Mouse (Mus musculus) A20 (cell line): Measurements from ENCODE around the gene Preb.
A peak's percentile ranks its signal among the peaks of the same experiment; 100 is the strongest.

Experiments used
- DNase-seq: peaks from one replicate; pipeline ENCODE4 v3.0.0-alpha.2; 2011; ENCODE audit warnings: low read depth, low spot score

Preb gene

GRCm38 (mm10) chr5:30922581-30923041, 37.5 kb downstream of the Preb start:
- DNase-seq: no peak

- DNase-seq: peak; percentile 94
Measured at GRCm38 (mm10) chr5:30921256-30922033, 38.7 kb downstream of the Preb start, which contains the start of gene Khk. Khk (plus strand) TSS chr5:30921431.

- DNase-seq: peak; percentile 45
Measured at GRCm38 (mm10) chr5:30920621-30921020, 39.5 kb downstream of the Preb start.

GRCm38 (mm10) chr5:30919831-30920614, 40.1 kb downstream of the Preb start:
- no peak for DNase-seq

GRCm38 (mm10) chr5:30918691-30919090, 41.5 kb downstream of the Preb start:
- DNase-seq: no peak

- no peak for DNase-seq
Measured at GRCm38 (mm10) chr5:30917891-30918670, 42.1 kb downstream of the Preb start.

GRCm38 (mm10) chr5:30917348-30917747, 42.8 kb downstream of the Preb start:
- DNase-seq: no peak

GRCm38 (mm10) chr5:30916841-30917240, 43.3 kb downstream of the Preb start:
- DNase-seq: no peak

GRCm38 (mm10) chr5:30915974-30916433, 44.2 kb downstream of the Preb start:
- peak; percentile 73 for DNase-seq

- DNase-seq: no peak
Measured at GRCm38 (mm10) chr5:30915456-30915855, 44.7 kb downstream of the Preb start.

GRCm38 (mm10) chr5:30914849-30915248, 45.3 kb downstream of the Preb start:
- no peak for DNase-seq

- no peak for DNase-seq
Measured at GRCm38 (mm10) chr5:30914101-30914635, 46.0 kb downstream of the Preb start.

GRCm38 (mm10) chr5:30913060-30913841, 46.9 kb downstream of the Preb start, which contains the start of gene Emilin1:
Emilin1 (plus strand) TSS chr5:30913402.
- no peak for DNase-seq

GRCm38 (mm10) chr5:30912156-30912555, 48.0 kb downstream of the Preb start:
- no peak for DNase-seq

- DNase-seq: no peak
Measured at GRCm38 (mm10) chr5:30910481-30910880, 49.7 kb downstream of the Preb start.

GRCm38 (mm10) chr5:30909863-30910262, 50.3 kb downstream of the Preb start:
- DNase-seq: no peak

- DNase-seq: no peak
Measured at GRCm38 (mm10) chr5:30909300-30909659, 50.9 kb downstream of the Preb start.

- no peak for DNase-seq
Measured at GRCm38 (mm10) chr5:30908426-30909299, 51.5 kb downstream of the Preb start.

- peak; percentile 98 for DNase-seq
Measured at GRCm38 (mm10) chr5:30907413-30908059, 52.6 kb downstream of the Preb start, which contains the start of gene Ost4. Ost4 (minus strand) TSS chr5:30907788.
